Mouse (Mus musculus) left cerebral cortex, adult 6 months (tissue): Measurements from ENCODE around the gene Gm5416. TPM values are rescaled to one million over a fixed set of nuclear protein-coding genes. Genes with fewer than 3 reads are reported as not detected.

Experiments used
- long read RNA-seq, 2 experiments: library from polyadenylated mRNA; unstranded; transcript quantifications; one replicate each; pipeline ENCODE4 v2.0.0; 2019 to 2020
- polyA plus RNA-seq: library from polyadenylated mRNA; unstranded; fragments of <200 nt; fragmentation: Nextera tagmentation; gene quantifications from 2 replicates; pipeline ENCODE4 v1.2.3, GENCODE M21; 2021

Gene Gm5416
- not detected in 2 replicates for polyA plus RNA-seq
- long read RNA-seq, experiment 1, result 0 reads
- long read RNA-seq, experiment 2, result 0 reads

DNA sequence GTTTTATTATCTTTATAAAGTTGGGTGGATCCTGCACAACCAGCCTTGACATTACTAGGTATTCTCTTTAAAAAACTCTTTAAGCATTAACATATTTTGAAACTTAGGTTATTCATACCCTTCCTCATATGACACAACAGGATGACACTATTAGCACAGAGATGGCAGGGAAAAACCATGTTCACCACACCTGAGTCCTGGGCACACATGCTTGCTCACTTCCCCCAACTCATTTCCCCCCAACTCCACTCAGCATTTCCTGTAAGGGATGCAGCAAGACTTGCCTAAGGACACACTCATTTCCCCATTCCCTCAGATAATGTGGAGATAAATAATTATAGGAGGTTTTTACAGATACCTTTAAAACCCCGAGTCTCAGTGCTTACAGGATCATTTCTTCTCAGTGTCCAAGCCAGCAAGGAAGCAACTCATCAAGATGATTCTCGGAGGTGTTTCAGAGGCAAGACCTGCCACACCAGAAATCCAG, at the start of gene Gm5416:
Gene Gm5416 (plus strand): TSS at position 437 of the 487 bp plus-strand sequence.

DNA sequence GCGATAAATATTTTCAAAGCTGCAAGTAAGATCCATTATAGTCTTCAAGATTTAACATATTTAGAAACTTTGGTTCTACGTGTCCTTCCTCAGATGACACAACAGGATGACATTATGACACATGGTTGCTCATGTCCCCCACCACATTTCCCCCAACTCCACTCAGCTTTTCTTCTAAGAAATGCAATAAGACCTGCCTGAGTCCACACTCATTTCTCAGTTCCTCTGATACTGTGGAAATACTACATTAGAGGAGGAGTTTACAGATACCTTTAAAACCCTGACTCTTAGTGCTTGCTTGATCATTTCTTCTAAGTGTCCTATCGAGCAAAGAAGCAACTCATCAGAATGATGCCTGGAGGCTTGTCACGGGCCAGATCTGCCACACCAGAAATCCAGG, 26.3 kb upstream of the Gm5416 start, which contains the start of gene Gm5483:
Gene Gm5483 (plus strand): TSS at position 301 of the 400 bp plus-strand sequence.

DNA sequence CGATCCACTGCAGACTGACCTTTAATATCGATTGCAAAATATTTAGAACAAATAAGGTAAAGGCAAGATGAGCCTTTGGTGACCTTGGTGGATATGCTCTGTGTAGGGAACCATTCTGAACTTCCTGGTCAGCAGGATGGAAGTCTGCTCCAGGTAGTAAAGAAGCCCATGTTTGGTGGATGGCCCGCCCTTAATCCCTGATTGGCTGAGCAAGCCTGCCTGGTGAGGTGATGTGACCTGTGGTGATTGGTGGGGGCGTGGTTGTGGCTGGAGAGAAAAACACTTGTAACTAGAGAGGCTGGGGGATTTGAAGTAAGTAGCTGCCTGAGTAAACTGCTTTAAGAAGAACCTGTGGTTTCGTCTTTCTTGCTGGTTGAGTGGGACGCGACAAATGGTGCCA, 11.0 kb downstream of the Gm5416 start, which contains the start of gene 2010005H15Rik:
Gene 2010005H15Rik (plus strand): TSS at position 301 of the 400 bp plus-strand sequence.

Other genes with a start within 250 kb of the Gm5416 start
- 38.2 and 56.5 TPM in 2 replicates for gene Kpna1, start 231.7 kb upstream of the Gm5416 start, polyA plus RNA-seq
- gene Wdr5b, start 169.2 kb upstream of the Gm5416 start, polyA plus RNA-seq, result 3.6 and 5.3 TPM in 2 replicates
- 240 and 250 TPM in 2 replicates for gene Fam162a, start 138.8 kb upstream of the Gm5416 start, polyA plus RNA-seq
- gene Ccdc58, start 138.7 kb upstream of the Gm5416 start, polyA plus RNA-seq, result 23.1 and 26.5 TPM in 2 replicates
- not detected in 2 replicates for gene Csta1, start 79.2 kb upstream of the Gm5416 start, polyA plus RNA-seq
- not detected in 2 replicates for gene Stfa2l1, start 53.6 kb upstream of the Gm5416 start, polyA plus RNA-seq
- not detected in 2 replicates for gene Gm5483, start 26.2 kb upstream of the Gm5416 start, polyA plus RNA-seq
- 0.63 TPM in 1 of 2 replicates, not detected in the other for gene 2010005H15Rik, start 11.1 kb downstream of the Gm5416 start, polyA plus RNA-seq
- gene Stfa1, start 66.5 kb downstream of the Gm5416 start, polyA plus RNA-seq, result not detected in 2 replicates
- not detected in 2 replicates for gene BC117090, start 123.9 kb downstream of the Gm5416 start, polyA plus RNA-seq
- not detected in 2 replicates for gene BC100530, start 157.3 kb downstream of the Gm5416 start, polyA plus RNA-seq
- not detected in 2 replicates for gene Stfa2, start 198.1 kb downstream of the Gm5416 start, polyA plus RNA-seq
- not detected in 2 replicates for gene Stfa3, start 245.0 kb downstream of the Gm5416 start, polyA plus RNA-seq